Mouse (Mus musculus): Measurements from ENCODE around the gene Gltp. TPM values are rescaled to one million over a fixed set of nuclear protein-coding genes. Genes with fewer than 3 reads are reported as not detected.

The Gltp gene
- polyA plus RNA-seq, 1 experiment: 134 TPM

- Histone ChIP-seq H3K36me3 (ENCODE audit: control insufficient read depth, insufficient read depth, low read length) (peaks cover 65% of the 10 kb centered on the region), H3K4me3 (ENCODE audit: extremely low read depth, insufficient read depth, insufficient read length) (no peak overlapping the region), H3K4me1 (ENCODE audit: control insufficient read depth, insufficient read depth, insufficient read length) (no peaks in the 10 kb centered on the region), H3K27me3 (ENCODE audit: control insufficient read depth, insufficient read depth, low read length) (no peaks in the 10 kb centered on the region), H3K27ac (ENCODE audit: insufficient read depth, low read length) (no peak overlapping the region)
- TF ChIP-seq POLR2A (IDR thresholded peaks at IDR 0.05; ENCODE audit: low read depth, low read length) (no peak), CTCF (IDR thresholded peaks at IDR 0.05; ENCODE audit: extremely low read depth, insufficient read depth, insufficient read length, insufficient replicate concordance) (no peak)
- WGBS: 88% methylated on average over 10 of the region's 10 CpGs
- no peak for DNase-seq (ENCODE audit: low read depth in 1 of 2, low spot score in 2 of 2)
Measured at GRCm38 (mm10) chr5:114730129-114730528, 39.3 kb upstream of the Gltp start.

GRCm38 (mm10) chr5:114728160-114728559 lies 37.4 kb upstream of the Gltp start:
- Histone ChIP-seq H3K27me3 (ENCODE audit: control insufficient read depth, insufficient read depth, low read length) (no peaks in the 10 kb centered on the region), H3K4me1 (ENCODE audit: control insufficient read depth, insufficient read depth, insufficient read length) (no peaks in the 10 kb centered on the region), H3K27ac (ENCODE audit: insufficient read depth, low read length) (no peak overlapping the region), H3K4me3 (ENCODE audit: extremely low read depth, insufficient read depth, insufficient read length) (no peak overlapping the region), H3K36me3 (ENCODE audit: control insufficient read depth, insufficient read depth, low read length) (peaks cover 52% of the 10 kb centered on the region)
- no peak for DNase-seq (ENCODE audit: low read depth in 1 of 2, low spot score in 2 of 2)
- WGBS: 92% methylated on average over 10 of the region's 10 CpGs
- no peak for TF ChIP-seq POLR2A (IDR thresholded peaks at IDR 0.05; ENCODE audit: low read depth, low read length)
- no peak for TF ChIP-seq CTCF (IDR thresholded peaks at IDR 0.05; ENCODE audit: extremely low read depth, insufficient read depth, insufficient read length, insufficient replicate concordance)

- Histone ChIP-seq H3K27ac (ENCODE audit: insufficient read depth, low read length) (no peak overlapping the region), H3K4me1 (ENCODE audit: control insufficient read depth, insufficient read depth, insufficient read length) (no peaks in the 10 kb centered on the region), H3K27me3 (ENCODE audit: control insufficient read depth, insufficient read depth, low read length) (no peaks in the 10 kb centered on the region), H3K36me3 (ENCODE audit: control insufficient read depth, insufficient read depth, low read length) (peaks cover 20% of the 10 kb centered on the region), H3K4me3 (ENCODE audit: extremely low read depth, insufficient read depth, insufficient read length) (no peak overlapping the region)
- TF ChIP-seq CTCF (IDR thresholded peaks at IDR 0.05; ENCODE audit: extremely low read depth, insufficient read depth, insufficient read length, insufficient replicate concordance) (no peak), POLR2A (IDR thresholded peaks at IDR 0.05; ENCODE audit: low read depth, low read length) (no peak)
- WGBS: 95% methylated on average over 13 of the region's 13 CpGs
- DNase-seq (ENCODE audit: low read depth in 1 of 2, low spot score in 2 of 2): no peak
Measured at GRCm38 (mm10) chr5:114722846-114723245, 32.1 kb upstream of the Gltp start.

- H3K4me3 ChIP-seq (ENCODE audit: extremely low read depth, insufficient read depth, insufficient read length): no peak overlapping the region
- TF ChIP-seq CTCF (IDR thresholded peaks at IDR 0.05; ENCODE audit: extremely low read depth, insufficient read depth, insufficient read length, insufficient replicate concordance) (no peak), POLR2A (IDR thresholded peaks at IDR 0.05; ENCODE audit: low read depth, low read length) (no peak)
- no peaks in the 10 kb centered on the region for H3K27me3 ChIP-seq (ENCODE audit: control insufficient read depth, insufficient read depth, low read length)
- no peak for DNase-seq (ENCODE audit: low read depth in 1 of 2, low spot score in 2 of 2)
- peaks cover 19% of the 10 kb centered on the region for H3K36me3 ChIP-seq (ENCODE audit: control insufficient read depth, insufficient read depth, low read length)
- H3K4me1 ChIP-seq (ENCODE audit: control insufficient read depth, insufficient read depth, insufficient read length): no peaks in the 10 kb centered on the region
- H3K27ac ChIP-seq (ENCODE audit: insufficient read depth, low read length): no peak overlapping the region
- WGBS: 79% methylated on average over 10 of the region's 10 CpGs
Measured at GRCm38 (mm10) chr5:114721969-114722368, 31.2 kb upstream of the Gltp start.

- TF ChIP-seq POLR2A (IDR thresholded peaks at IDR 0.05; ENCODE audit: low read depth, low read length): no peak
- no peak for TF ChIP-seq CTCF (IDR thresholded peaks at IDR 0.05; ENCODE audit: extremely low read depth, insufficient read depth, insufficient read length, insufficient replicate concordance)
- peaks cover 15% of the 10 kb centered on the region for H3K36me3 ChIP-seq (ENCODE audit: control insufficient read depth, insufficient read depth, low read length)
- 91% methylated on average over 11 of the region's 11 CpGs for WGBS
Measured at GRCm38 (mm10) chr5:114720784-114721183, 30.0 kb upstream of the Gltp start.

GRCm38 (mm10) chr5:114719928-114720270 lies 29.1 kb upstream of the Gltp start:
- 96% methylated on average over 6 of the region's 6 CpGs for WGBS
- no peak for TF ChIP-seq POLR2A (IDR thresholded peaks at IDR 0.05; ENCODE audit: low read depth, low read length)
- TF ChIP-seq CTCF (IDR thresholded peaks at IDR 0.05; ENCODE audit: extremely low read depth, insufficient read depth, insufficient read length, insufficient replicate concordance): no peak
- H3K4me3 ChIP-seq (ENCODE audit: extremely low read depth, insufficient read depth, insufficient read length): no peak overlapping the region
- no peaks in the 10 kb centered on the region for H3K4me1 ChIP-seq (ENCODE audit: control insufficient read depth, insufficient read depth, insufficient read length)
- no peak overlapping the region for H3K27ac ChIP-seq (ENCODE audit: insufficient read depth, low read length)
- no peaks in the 10 kb centered on the region for H3K27me3 ChIP-seq (ENCODE audit: control insufficient read depth, insufficient read depth, low read length)
- peaks cover 12% of the 10 kb centered on the region for H3K36me3 ChIP-seq (ENCODE audit: control insufficient read depth, insufficient read depth, low read length)
- no peak for DNase-seq (ENCODE audit: low read depth in 1 of 2, low spot score in 2 of 2)

More at GRCm38 (mm10) chr5:114720784-114721183, 30.0 kb upstream of the Gltp start:
- Histone ChIP-seq H3K27ac (ENCODE audit: insufficient read depth, low read length) (no peak overlapping the region), H3K27me3 (ENCODE audit: control insufficient read depth, insufficient read depth, low read length) (no peaks in the 10 kb centered on the region), H3K4me1 (ENCODE audit: control insufficient read depth, insufficient read depth, insufficient read length) (no peaks in the 10 kb centered on the region), H3K4me3 (ENCODE audit: extremely low read depth, insufficient read depth, insufficient read length) (no peak overlapping the region)
- DNase-seq (ENCODE audit: low read depth in 1 of 2, low spot score in 2 of 2): no peak

GRCm38 (mm10) chr5:114719003-114719927 lies 28.5 kb upstream of the Gltp start:
- Histone ChIP-seq H3K4me1 (ENCODE audit: control insufficient read depth, insufficient read depth, insufficient read length) (no peaks in the 10 kb centered on the region), H3K27ac (ENCODE audit: insufficient read depth, low read length) (no peak overlapping the region), H3K36me3 (ENCODE audit: control insufficient read depth, insufficient read depth, low read length) (peaks cover 18% of the 10 kb centered on the region), H3K27me3 (ENCODE audit: control insufficient read depth, insufficient read depth, low read length) (no peaks in the 10 kb centered on the region), H3K4me3 (ENCODE audit: extremely low read depth, insufficient read depth, insufficient read length) (no peak overlapping the region)
- no peak for DNase-seq (ENCODE audit: low read depth in 1 of 2, low spot score in 2 of 2)
- TF ChIP-seq CTCF (IDR thresholded peaks at IDR 0.05; ENCODE audit: extremely low read depth, insufficient read depth, insufficient read length, insufficient replicate concordance) (no peak), POLR2A (IDR thresholded peaks at IDR 0.05; ENCODE audit: low read depth, low read length) (no peak)
- 92% methylated on average over 20 of the region's 20 CpGs for WGBS

Data from spleen, adult 2 months (tissue).